Mouse (Mus musculus) intestine, embryonic 14.5 days (tissue): ENCODE measurements around the gene Jpt1. TPM values are rescaled to one million over a fixed set of nuclear protein-coding genes. Genes with fewer than 3 reads are reported as not detected.
A peak's percentile ranks its signal among the peaks of the same experiment; 100 is the strongest.

Source experiments
- ATAC-seq: fragments of 200-750 bp; cut with Nextera tagmentation; replicated peaks from 2 replicates; pipeline ENCODE4 v1.8.0; 2017; ENCODE audit warnings: low read depth, moderate number of reproducible peaks, moderate TSS enrichment, moderate library complexity; ENCODE audit not compliant: low FRiP score, low TSS enrichment
- DNase-seq: peaks from one replicate; pipeline ENCODE4 v3.0.0-alpha.2; 2018; ENCODE audit warnings: low spot score
- H3K27ac ChIP-seq: fragments of 300-500 bp; sonication (generic); 2 replicates; pipeline ENCODE4 v1.5.1; 2014; ENCODE audit warnings: low read depth, mild to moderate bottlenecking, control low read depth
- H3K27me3 ChIP-seq: fragments of 300-500 bp; sonication (generic); replicated peaks from 2 replicates; pipeline ENCODE4 v1.6.1; 2014; ENCODE audit warnings: low read length, control low read depth; ENCODE audit not compliant: control insufficient read depth, insufficient read depth
- H3K36me3 ChIP-seq: fragments of 300-500 bp; sonication (generic); 2 replicates; pipeline ENCODE4 v1.6.1; 2014; ENCODE audit warnings: low read length, control low read depth; ENCODE audit not compliant: control insufficient read depth, insufficient read depth
- H3K4me1 ChIP-seq: fragments of 300-500 bp; sonication (generic); replicated peaks from 2 replicates; pipeline ENCODE4 v1.6.1; 2014; ENCODE audit warnings: low read length, control low read depth, mixed read lengths; ENCODE audit not compliant: control insufficient read depth, insufficient read depth
- H3K4me2 ChIP-seq: fragments of 300-500 bp; sonication (generic); 2 replicates; pipeline ENCODE4 v1.6.1; 2014; ENCODE audit warnings: low read length
- H3K4me3 ChIP-seq: fragments of 300-500 bp; sonication (generic); 2 replicates; pipeline ENCODE4 v1.5.1; 2014; ENCODE audit warnings: low read depth, low read length, control low read depth, mixed read lengths
- H3K9ac ChIP-seq: fragments of 300-500 bp; sonication (generic); 2 replicates; pipeline ENCODE4 v1.6.1; 2014; ENCODE audit warnings: mild to moderate bottlenecking, low read length
- H3K9me3 ChIP-seq: fragments of 300-500 bp; sonication (generic); 2 replicates; pipeline ENCODE4 v1.6.1; 2016; ENCODE audit warnings: low read length, control low read depth; ENCODE audit not compliant: control insufficient read depth
- WGBS: fragments of 180-500 bp; shearing (Covaris S2); extraction: QIAGEN DNeasy Blood & Tissue Kit; methylation state at CpG from one replicate; pipeline ENCODE4 v1.1.7; 2014; 5-methylcytosine and 5-hydroxymethylcytosine counted together
- microRNA-seq: library from miRNA; unstranded; fragments of <30 nt; microRNA quantifications from one replicate; pipeline ENCODE4, GENCODE M21; 2016
- polyA plus RNA-seq: library from polyadenylated mRNA; unstranded; fragments of >200 nt; fragmentation: Nextera tagmentation; extraction: Ambion mirVana; gene quantifications from 2 replicates; pipeline ENCODE4 v1.2.1, GENCODE M21; 2014

The Jpt1 gene
- polyA plus RNA-seq, 1 experiment from 2014 or later, result 573 TPM

- H3K9me3 ChIP-seq, result no peaks in the 10 kb centered on the region
- DNase-seq (peak; percentile 49), ATAC-seq (no peak)
- no peak overlapping the region for H3K9ac ChIP-seq
- 58% methylated on average over 7 of the region's 7 CpGs for WGBS
- H3K4me3 ChIP-seq, result no peak overlapping the region
- H3K4me2 ChIP-seq, result no peak overlapping the region
- H3K27me3 ChIP-seq, result no peaks in the 10 kb centered on the region
- no peaks in the 10 kb centered on the region for H3K36me3 ChIP-seq
- H3K4me1 ChIP-seq, result peaks cover 12% of the 10 kb centered on the region
- peak overlapping the region; percentile 17; the same call in 1 of the 2 replicates for H3K27ac ChIP-seq
Observed at GRCm38 (mm10) chr11:115448998-115449397, 65.2 kb downstream of the Jpt1 start.

GRCm38 (mm10) chr11:115448075-115448474 lies 66.1 kb downstream of the Jpt1 start:
- 83% methylated on average over 16 of the region's 16 CpGs for WGBS
- ATAC-seq, result no peak
- no peak overlapping the region for H3K4me2 ChIP-seq

More at GRCm38 (mm10) chr11:115448075-115448474, 66.1 kb downstream of the Jpt1 start:
- Histone ChIP-seq H3K27me3 (no peaks in the 10 kb centered on the region), H3K27ac (no peak overlapping the region), H3K36me3 (no peaks in the 10 kb centered on the region), H3K4me3 (no peak overlapping the region), H3K9me3 (no peaks in the 10 kb centered on the region), H3K4me1 (peaks cover 12% of the 10 kb centered on the region), H3K9ac (no peak overlapping the region)
- DNase-seq, result peak; percentile 46

Small RNAs within 50 kb of the gene (microRNA-seq; reads per million reads assigned to microRNA genes)
- not detected for gene Mir3968

Other genes starting within 250 kb of the Jpt1 start
- gene Grin2c, start 247.1 kb downstream of the Jpt1 start, polyA plus RNA-seq, result not detected in 2 replicates
- 11.3 and 14.2 TPM in 2 replicates for gene Fdxr, start 237.3 kb downstream of the Jpt1 start, polyA plus RNA-seq
- gene Fads6, start 216.7 kb downstream of the Jpt1 start, polyA plus RNA-seq, result 1.4 and 1.6 TPM in 2 replicates
- gene Otop2, start 207.2 kb downstream of the Jpt1 start, polyA plus RNA-seq, result not detected in 2 replicates
- gene Ush1g, start 192.3 kb downstream of the Jpt1 start, polyA plus RNA-seq, result 0.14 TPM in 1 of 2 replicates, not detected in the other
- gene Otop3, start 179.7 kb downstream of the Jpt1 start, polyA plus RNA-seq, result 0.36 and 0.65 TPM in 2 replicates
- 11.5 and 14.4 TPM in 2 replicates for gene Hid1, start 146.6 kb downstream of the Jpt1 start, polyA plus RNA-seq
- 10.6 and 11.6 TPM in 2 replicates for gene Cdr2l, start 132.5 kb downstream of the Jpt1 start, polyA plus RNA-seq
- 218 and 224 TPM in 2 replicates for gene Mrpl58, start 110.6 kb downstream of the Jpt1 start, polyA plus RNA-seq
- 899 and 962 TPM in 2 replicates for gene Atp5h, start 94.4 kb downstream of the Jpt1 start, polyA plus RNA-seq
- 11.0 and 18.8 TPM in 2 replicates for gene Kctd2, start 94.3 kb downstream of the Jpt1 start, polyA plus RNA-seq
- gene Trim80, start 73.8 kb downstream of the Jpt1 start, polyA plus RNA-seq, result 0.12 TPM in 2 replicates
- 1.9 and 2.5 TPM in 2 replicates for gene Slc16a5, start 51.9 kb downstream of the Jpt1 start, polyA plus RNA-seq
- 6.5 and 6.9 TPM in 2 replicates for gene Armc7, start 38.7 kb downstream of the Jpt1 start, polyA plus RNA-seq
- 115 and 133 TPM in 2 replicates for gene Nt5c, start 22.5 kb downstream of the Jpt1 start, polyA plus RNA-seq
- 891 and 947 TPM in 2 replicates for gene Sumo2, start 21.9 kb upstream of the Jpt1 start, polyA plus RNA-seq
- gene Nup85, start 50.0 kb upstream of the Jpt1 start, polyA plus RNA-seq, result 192 TPM in 2 replicates
- 94.0 and 105 TPM in 2 replicates for gene Mrps7, start 89.5 kb upstream of the Jpt1 start, polyA plus RNA-seq
- 19.2 and 20.8 TPM in 2 replicates for gene Gga3, start 89.7 kb upstream of the Jpt1 start, polyA plus RNA-seq
- 26.2 and 28.3 TPM in 2 replicates for gene Mif4gd, start 98.6 kb upstream of the Jpt1 start, polyA plus RNA-seq
- gene Slc25a19, start 113.9 kb upstream of the Jpt1 start, polyA plus RNA-seq, result 23.3 and 26.4 TPM in 2 replicates
- gene Grb2, start 194.2 kb upstream of the Jpt1 start, polyA plus RNA-seq, result 39.4 and 52.3 TPM in 2 replicates